Mouse (Mus musculus): Measurements from ENCODE around the gene Klk14. TPM values are rescaled to one million over a fixed set of nuclear protein-coding genes. Genes with fewer than 3 reads are reported as not detected.
"Not testable (repeated sequence)": the region's sequence is repeated elsewhere in the genome, so short reads cannot be mapped to it uniquely, and the experiment has no call there.

The Klk14 gene
- not detected in 2 replicates for polyA plus RNA-seq (2012; ENCODE audit: insufficient read depth, insufficient read length, missing spikeins)

GRCm38 (mm10) chr7:43690118-43690517 is at the start of gene Klk14:
TSS of gene Klk14 (plus strand) at chr7:43690418.
- Histone ChIP-seq H3K27ac (ENCODE audit: insufficient read depth, low read depth, low read length) (no peak within 1 kb of the TSS), H3K4me1 (ENCODE audit: control insufficient read depth, insufficient read depth, low read length) (no peaks in the 10 kb centered on the region), H3K4me3 (ENCODE audit: insufficient read depth, low read length) (no peak within 1 kb of the TSS)
- TF ChIP-seq CTCF (IDR thresholded peaks at IDR 0.05; ENCODE audit: low read depth, low read length) (no peak), POLR2A (IDR thresholded peaks at IDR 0.05; ENCODE audit: borderline replicate concordance, low read depth, low read length) (no peak)

GRCm38 (mm10) chr7:43642587-43642986 is 47.6 kb upstream of the Klk14 start:
- H3K4me3 ChIP-seq (ENCODE audit: insufficient read depth, low read length), result no peak overlapping the region
- peak overlapping the region; percentile 92 for H3K27ac ChIP-seq (ENCODE audit: insufficient read depth, low read depth, low read length)
- H3K4me1 ChIP-seq (ENCODE audit: control insufficient read depth, insufficient read depth, low read length), result peaks cover 48% of the 10 kb centered on the region
- no peak for TF ChIP-seq POLR2A (IDR thresholded peaks at IDR 0.05; ENCODE audit: borderline replicate concordance, low read depth, low read length)
- TF ChIP-seq CTCF (IDR thresholded peaks at IDR 0.05; ENCODE audit: low read depth, low read length), result no peak

- Histone ChIP-seq H3K4me3 (ENCODE audit: insufficient read depth, low read length) (0 out of 2 replicates have a peak overlapping the region, but pooled peaks have one; percentile 0), H3K4me1 (ENCODE audit: control insufficient read depth, insufficient read depth, low read length) (peaks cover 45% of the 10 kb centered on the region), H3K27ac (ENCODE audit: insufficient read depth, low read depth, low read length) (peak overlapping the region; percentile 92)
- TF ChIP-seq POLR2A (IDR thresholded peaks at IDR 0.05; ENCODE audit: borderline replicate concordance, low read depth, low read length) (no peak), CTCF (IDR thresholded peaks at IDR 0.05; ENCODE audit: low read depth, low read length) (no peak)
These were observed 47.1 kb upstream of the Klk14 start for GRCm38 (mm10) chr7:43643046-43643652.

GRCm38 (mm10) chr7:43652683-43653082 is 37.5 kb upstream of the Klk14 start:
- TF ChIP-seq CTCF (IDR thresholded peaks at IDR 0.05; ENCODE audit: low read depth, low read length), result no peak
- TF ChIP-seq POLR2A (IDR thresholded peaks at IDR 0.05; ENCODE audit: borderline replicate concordance, low read depth, low read length), result no peak
- peaks cover 37% of the 10 kb centered on the region for H3K4me1 ChIP-seq (ENCODE audit: control insufficient read depth, insufficient read depth, low read length)
- H3K4me3 ChIP-seq (ENCODE audit: insufficient read depth, low read length), result no peak overlapping the region
- H3K27ac ChIP-seq (ENCODE audit: insufficient read depth, low read depth, low read length), result no peak overlapping the region

- H3K27ac ChIP-seq (ENCODE audit: insufficient read depth, low read depth, low read length), result peak overlapping the region; percentile 56; the same call in 1 of the 2 replicates
- H3K4me3 ChIP-seq (ENCODE audit: insufficient read depth, low read length), result no peak overlapping the region
- H3K4me1 ChIP-seq (ENCODE audit: control insufficient read depth, insufficient read depth, low read length), result peaks cover 54% of the 10 kb centered on the region
- TF ChIP-seq POLR2A (IDR thresholded peaks at IDR 0.05; ENCODE audit: borderline replicate concordance, low read depth, low read length) (no peak), CTCF (IDR thresholded peaks at IDR 0.05; ENCODE audit: low read depth, low read length) (no peak)
These were observed 35.7 kb upstream of the Klk14 start for GRCm38 (mm10) chr7:43654519-43654918.

- H3K4me1 ChIP-seq (ENCODE audit: control insufficient read depth, insufficient read depth, low read length), result peaks cover 64% of the 10 kb centered on the region
- TF ChIP-seq CTCF (IDR thresholded peaks at IDR 0.05; ENCODE audit: low read depth, low read length) (no peak), POLR2A (IDR thresholded peaks at IDR 0.05; ENCODE audit: borderline replicate concordance, low read depth, low read length) (no peak)
- no peak overlapping the region for H3K4me3 ChIP-seq (ENCODE audit: insufficient read depth, low read length)
- H3K27ac ChIP-seq (ENCODE audit: insufficient read depth, low read depth, low read length), result no peak overlapping the region
These were observed 34.0 kb upstream of the Klk14 start for GRCm38 (mm10) chr7:43656232-43656631.

GRCm38 (mm10) chr7:43660002-43660401 is 30.2 kb upstream of the Klk14 start, which contains the start of gene Siglece:
TSS of gene Siglece (minus strand) at chr7:43660161.
- H3K4me3 ChIP-seq (ENCODE audit: insufficient read depth, low read length), result peak within 1 kb of the TSS; percentile 49
- no peak for TF ChIP-seq CTCF (IDR thresholded peaks at IDR 0.05; ENCODE audit: low read depth, low read length)
- TF ChIP-seq POLR2A (IDR thresholded peaks at IDR 0.05; ENCODE audit: borderline replicate concordance, low read depth, low read length), result no peak
- H3K4me1 ChIP-seq (ENCODE audit: control insufficient read depth, insufficient read depth, low read length), result peaks cover 71% of the 10 kb centered on the region
- peak within 1 kb of the TSS; percentile 81 for H3K27ac ChIP-seq (ENCODE audit: insufficient read depth, low read depth, low read length)

GRCm38 (mm10) chr7:43662804-43663203 is 27.4 kb upstream of the Klk14 start:
- Histone ChIP-seq H3K4me3 (ENCODE audit: insufficient read depth, low read length) (no peak overlapping the region), H3K4me1 (ENCODE audit: control insufficient read depth, insufficient read depth, low read length) (peaks cover 54% of the 10 kb centered on the region), H3K27ac (ENCODE audit: insufficient read depth, low read depth, low read length) (0 out of 2 replicates have a peak overlapping the region, but pooled peaks have one; percentile 15)
- TF ChIP-seq POLR2A (IDR thresholded peaks at IDR 0.05; ENCODE audit: borderline replicate concordance, low read depth, low read length), result no peak
- no peak for TF ChIP-seq CTCF (IDR thresholded peaks at IDR 0.05; ENCODE audit: low read depth, low read length)

GRCm38 (mm10) chr7:43667221-43667620 is 23.0 kb upstream of the Klk14 start:
- H3K4me3 ChIP-seq (ENCODE audit: insufficient read depth, low read length); H3K27ac ChIP-seq (ENCODE audit: insufficient read depth, low read depth, low read length): not testable (repeated sequence)
- H3K4me1 ChIP-seq (ENCODE audit: control insufficient read depth, insufficient read depth, low read length), result peaks cover 61% of the 10 kb centered on the region

GRCm38 (mm10) chr7:43668582-43668981 is 21.6 kb upstream of the Klk14 start:
- Histone ChIP-seq H3K4me1 (ENCODE audit: control insufficient read depth, insufficient read depth, low read length) (peaks cover 58% of the 10 kb centered on the region), H3K4me3 (ENCODE audit: insufficient read depth, low read length) (no peak overlapping the region), H3K27ac (ENCODE audit: insufficient read depth, low read depth, low read length) (no peak overlapping the region)
- TF ChIP-seq CTCF (IDR thresholded peaks at IDR 0.05; ENCODE audit: low read depth, low read length) (no peak), POLR2A (IDR thresholded peaks at IDR 0.05; ENCODE audit: borderline replicate concordance, low read depth, low read length) (no peak)
